16 mouse cellular contexts compared by ENCODE assay signal in the genomic region with DNA sequence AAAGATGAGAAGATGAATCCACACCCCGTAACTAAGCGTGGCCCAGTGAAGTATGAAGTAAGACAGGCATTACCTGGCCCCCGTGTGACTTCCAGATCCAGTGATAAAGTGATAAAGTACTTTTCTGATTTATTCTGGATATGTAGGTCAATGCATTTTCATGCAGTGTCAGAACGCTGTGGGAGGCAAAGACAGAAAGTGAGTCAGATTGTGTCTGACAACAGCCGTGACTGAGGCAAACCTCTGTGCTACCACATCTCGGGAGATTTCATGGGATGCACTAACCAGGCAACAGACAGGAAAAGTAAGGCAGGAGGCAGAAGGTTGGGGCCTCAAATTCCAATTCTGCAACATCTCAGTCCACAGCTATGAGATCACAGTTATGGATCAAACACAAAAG. TPM values are rescaled to one million over a fixed set of nuclear protein-coding genes. Genes with fewer than 3 reads are reported as not detected.
DNase-seq lines count a peak whose midpoint lies in the region.
"Had no signal": no experiment of that assay in that cellular context is flagged by ENCODE, and none has a peak within 500 bp of the region (broad histone marks: within the 10 kb centered on the region; RNA-seq: fewer than 3 reads in every experiment).

No protein-coding gene starts in this region.

- DNase-seq in frontal cortex, adult 2 months (ENCODE audit: extremely low spot score in 1 of 2, low spot score in 1 of 2): peak; percentile 19 to 57
- no peak for DNase-seq in frontal cortex, postnatal 25 days (ENCODE audit: low spot score in 2 of 2)
- DNase-seq in retina, postnatal 1 day: peak; percentile 53
- DNase-seq in retina, embryonic 14.5 days (ENCODE audit: low spot score): no peak
- DNase-seq in brain, adult 2 months (ENCODE audit: low read depth, low spot score): peak; percentile 69
- DNase-seq in thymus, postnatal 36 days: no peak
- DNase-seq: adrenal gland, adult 2 months; adrenal gland, postnatal 10 days; adrenal gland, postnatal 25 days; cerebellum, adult 11-12 months; cerebellum, adult 2 months; cerebellum, adult 9-10 months; cerebellum, postnatal 10 days; cerebellum, postnatal 25 days had no signal

RNA-seq across cellular contexts. Expression of gene Vax1, which starts 24.8 kb away (rescaled TPM):
- polyA plus RNA-seq in frontal cortex, adult 2 months (2012; rRNA removed): 2.8 and 2.9 TPM in 2 replicates
- polyA plus RNA-seq: adrenal gland, adult 2 months; C2C12; embryonic facial prominence, embryonic 14.5 days had no signal

Comparison
In these comparisons a context has a peak if more than half of its experiments do, and no peak if none do; other contexts are left out.
1. DNase-seq: peak in frontal cortex, adult 2 months (2 of 2), retina, postnatal 1 day (single experiment) and brain, adult 2 months (single experiment); none in frontal cortex, postnatal 25 days (0 of 2), retina, embryonic 14.5 days (single experiment) and thymus, postnatal 36 days (0 of 2).